Mouse (Mus musculus) cortical plate, adult 2 months (tissue): ENCODE results near the gene Ywhab.

ENCODE experiments used
- CTCF ChIP-seq: fragments of 200-500 bp; IDR thresholded peaks from 2 replicates; pipeline ENCODE4 v1.5.1; 2011; ENCODE audit warnings: mild to moderate bottlenecking, control low read depth, low read length; ENCODE audit not compliant: insufficient read depth; ENCODE audit errors: extremely low read depth
- POLR2A ChIP-seq: fragments of 200-500 bp; IDR thresholded peaks from 2 replicates; pipeline ENCODE4 v1.6.1; 2011; ENCODE audit warnings: mild to moderate bottlenecking, low read length, control low read depth; ENCODE audit not compliant: insufficient read depth; ENCODE audit errors: extremely low read depth

DNA sequence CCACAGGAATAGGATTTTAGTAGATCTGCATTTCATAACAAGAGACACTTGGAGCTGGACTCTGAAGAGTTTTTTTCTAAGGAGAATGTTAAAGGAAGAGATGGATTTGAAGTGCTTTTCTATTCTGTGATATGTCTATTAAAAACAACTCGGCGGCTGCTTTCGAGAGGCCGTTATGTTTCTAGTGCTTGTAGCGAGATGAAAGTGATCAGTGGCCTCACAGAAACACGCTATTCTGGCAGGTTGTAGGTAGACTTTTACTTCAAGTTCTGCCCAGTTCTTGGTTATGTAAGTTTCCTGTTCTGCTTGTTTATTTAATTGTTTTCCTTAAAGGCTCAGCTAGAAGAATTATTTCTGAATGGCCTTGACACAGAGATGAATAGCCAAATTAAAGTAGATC, 4.2 kb downstream of the Ywhab start:
- TF ChIP-seq POLR2A = no peak
- TF ChIP-seq CTCF = no peak
